Mouse (Mus musculus) liver, postnatal 0 days (tissue): ENCODE measurements around the gene Pbx3.

Source experiments
- CTCF ChIP-seq: sonication (generic); IDR thresholded peaks from 2 replicates; pipeline ENCODE4 v1.5.1; 2016; ENCODE audit warnings: antibody characterized with exemption, low read depth
- EP300 ChIP-seq: IDR thresholded peaks from 2 replicates; pipeline ENCODE4 v1.6.1; 2016; ENCODE audit warnings: antibody characterized with exemption, low read depth, mild to moderate bottlenecking

DNA sequence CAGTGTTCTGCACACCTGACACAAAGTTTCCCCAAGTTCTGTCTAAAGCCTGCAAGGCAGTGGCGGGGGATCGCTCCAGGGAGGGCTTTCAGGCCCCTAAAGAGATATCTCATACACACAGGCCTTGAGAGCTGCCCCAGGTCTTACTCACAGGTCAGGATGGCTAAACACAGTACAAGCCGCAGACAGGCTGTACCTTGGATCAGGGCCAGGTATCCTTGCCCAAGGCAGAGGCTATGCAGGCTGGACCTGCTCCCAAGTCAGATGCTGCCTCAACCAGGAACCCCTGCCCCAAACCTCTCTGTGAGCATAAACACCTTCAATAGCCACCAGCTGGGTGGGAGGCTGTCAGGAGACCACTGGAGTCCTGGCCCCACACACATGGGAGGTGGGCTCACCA lies 215.2 kb downstream of the Pbx3 start:
- TF ChIP-seq EP300: no peak
- no peak for TF ChIP-seq CTCF
